In the genomic region with DNA sequence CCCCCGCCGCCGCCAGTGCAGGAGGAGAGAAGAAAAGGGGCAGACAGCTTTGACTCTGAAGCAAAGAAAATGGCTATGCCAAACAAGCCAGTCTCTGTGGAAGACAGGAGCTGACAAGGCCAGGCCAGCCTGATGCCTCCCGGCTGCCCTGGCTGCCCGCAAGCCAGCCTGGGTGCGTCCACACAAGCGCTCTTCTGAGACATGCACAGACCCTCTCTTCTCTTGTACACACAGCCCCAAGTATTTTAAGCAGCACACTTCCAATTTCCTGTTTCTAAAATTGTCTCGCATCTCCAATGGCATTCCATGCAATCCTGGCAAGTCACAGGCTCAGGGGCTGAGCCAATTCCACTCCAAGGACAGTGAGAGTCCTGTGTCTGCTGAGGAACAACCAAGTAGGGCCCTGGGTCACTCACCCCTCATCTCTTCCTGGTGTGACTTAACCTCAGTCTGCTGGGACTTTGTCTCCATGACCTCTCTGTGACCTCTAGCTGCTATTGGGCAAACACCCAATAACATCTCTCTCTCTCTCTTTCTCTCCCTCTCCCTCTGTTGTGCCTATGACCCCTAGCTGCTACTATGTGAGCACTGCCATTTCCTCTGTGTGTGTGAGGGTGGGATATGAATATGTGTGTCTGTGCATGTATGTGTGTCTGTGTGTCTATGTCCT, we compare ENCODE assay signal across 8 mouse cellular contexts.
A peak's percentile ranks its signal among the peaks of the same experiment; 100 is the strongest.
DNase-seq lines count a peak whose midpoint lies in the region.

No protein-coding gene starts in this region.

- intact Hi-C loops in left cerebral cortex, postnatal 10 days (cut with DNase I), result no loop called here
- intact Hi-C loops in heart, postnatal 36 days (cut with DNase I), result no loop called here
- intact Hi-C loops in left cerebral cortex, postnatal 14 days (cut with DNase I), result no loop called here

- no peaks in the 10 kb centered on the region for H3K27me3 ChIP-seq in forebrain, embryonic 10.5 days (ENCODE audit: poor library complexity, severe bottlenecking)

- peaks cover 4% of the 10 kb centered on the region; the same call in 1 of the 2 replicates for H3K9me3 ChIP-seq in forebrain, embryonic 10.5 days

- peak; percentile 49 to 56 for DNase-seq in left cerebral cortex, postnatal 10 days (ENCODE audit: extremely low spot score in 1 of 2, low spot score in 2 of 2)
- DNase-seq in left cerebral cortex, adult 18-20 months (ENCODE audit: low spot score in 2 of 2), result no peak
- no peak for DNase-seq in forebrain, embryonic 10.5 days (ENCODE audit: extremely low spot score, low spot score)
- DNase-seq in heart, postnatal 36 days, result peak; percentile 38 to 51
- peak; percentile 20 to 45 for DNase-seq in left cerebral cortex, postnatal 14 days (ENCODE audit: low spot score in 2 of 2)
- DNase-seq in lung, postnatal 36 days, result peak; percentile 78
- DNase-seq in urinary bladder, postnatal 14 days (ENCODE audit: low spot score), result no peak
- no peak for DNase-seq in spleen, postnatal 4 days (ENCODE audit: low spot score in 2 of 2)

- H3K4me3 ChIP-seq in forebrain, embryonic 10.5 days, result no peak overlapping the region

- H3K36me3 ChIP-seq in forebrain, embryonic 10.5 days (replicated peaks), result peaks cover 3% of the 10 kb centered on the region; the same call in 1 of the 2 replicates

- WGBS in forebrain, embryonic 10.5 days, result 62% methylated on average over 8 of the region's 8 CpGs

- peak overlapping the region; percentile 83 for H3K27ac ChIP-seq in forebrain, embryonic 10.5 days

- H3K4me1 ChIP-seq in forebrain, embryonic 10.5 days, result peaks cover 51% of the 10 kb centered on the region

Comparison
In these comparisons a context has a peak if more than half of its experiments do, and no peak if none do; other contexts are left out.
1. DNase-seq: peak in left cerebral cortex, postnatal 10 days (2 of 2), heart, postnatal 36 days (2 of 2), left cerebral cortex, postnatal 14 days (2 of 2) and lung, postnatal 36 days (single experiment); none in left cerebral cortex, adult 18-20 months (0 of 2), forebrain, embryonic 10.5 days (single experiment), urinary bladder, postnatal 14 days (single experiment) and spleen, postnatal 4 days (0 of 2).